Mouse (Mus musculus): ENCODE results near the gene Mrpl37. TPM values are rescaled to one million over a fixed set of nuclear protein-coding genes. Genes with fewer than 3 reads are reported as not detected.

Gene Mrpl37
- polyA plus RNA-seq, 1 experiment = 41.4 TPM

DNA sequence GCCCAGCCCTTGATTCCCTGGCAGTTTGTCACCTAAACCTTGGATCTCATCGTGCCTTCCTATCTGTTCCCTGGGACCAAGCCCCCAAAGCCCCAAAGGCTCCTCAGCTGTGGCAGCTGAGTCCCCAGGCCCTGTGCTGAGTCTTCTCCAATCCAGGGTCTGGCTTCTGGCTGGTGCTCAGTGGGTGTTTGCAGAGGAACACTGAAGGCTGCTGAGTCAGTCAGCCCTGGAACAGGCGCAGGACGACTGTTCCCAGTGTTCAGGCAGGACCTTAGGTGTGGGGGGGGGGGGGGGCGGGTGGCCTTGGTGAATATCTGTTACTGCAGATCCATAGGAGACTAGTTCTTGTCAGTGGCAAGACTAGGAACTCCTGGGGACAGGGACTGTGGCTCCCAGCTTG, 14.8 kb downstream of the Mrpl37 start:
- Histone ChIP-seq H3K4me1 (ENCODE audit: control insufficient read depth, insufficient read depth, low read length) (peaks cover 8% of the 10 kb centered on the region), H3K27ac (ENCODE audit: insufficient read depth, low read depth, low read length) (no peak overlapping the region)
- no peak for TF ChIP-seq POLR2A (IDR thresholded peaks at IDR 0.05; ENCODE audit: borderline replicate concordance, low read depth, low read length)
- TF ChIP-seq CTCF (IDR thresholded peaks at IDR 0.05; ENCODE audit: low read depth, low read length) = no peak

DNA sequence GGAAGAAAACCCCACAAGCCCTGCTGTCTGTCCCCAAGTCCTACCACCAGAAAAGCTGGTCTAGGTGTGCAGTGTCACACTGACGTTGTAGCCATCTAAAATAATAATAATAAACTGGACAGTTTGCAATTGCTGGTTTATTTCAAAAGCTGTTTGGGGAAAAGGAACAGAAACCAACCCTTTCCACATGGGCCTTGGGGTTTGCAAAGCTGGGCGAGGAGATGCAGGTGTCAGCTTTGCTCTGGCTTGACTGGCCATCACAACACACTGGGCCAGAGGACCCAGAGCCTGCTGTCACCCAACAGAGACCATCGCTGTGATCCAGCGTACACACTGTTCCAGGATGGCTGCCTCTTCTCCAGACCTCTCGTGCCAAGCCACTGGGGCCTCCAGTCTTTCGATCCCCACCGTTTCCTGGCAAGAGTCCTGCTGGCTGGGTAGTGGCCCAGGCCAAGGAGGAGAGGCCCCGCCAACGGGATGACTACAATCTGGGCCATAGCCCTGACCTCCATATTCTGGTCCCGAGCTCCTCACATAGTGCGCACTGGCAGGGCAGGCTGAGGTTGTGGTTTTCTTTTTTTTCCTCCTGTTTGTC, 18.0 kb downstream of the Mrpl37 start:
- H3K27ac ChIP-seq (ENCODE audit: insufficient read depth, low read depth, low read length) = no peak overlapping the region
- H3K4me1 ChIP-seq (ENCODE audit: control insufficient read depth, insufficient read depth, low read length) = no peaks in the 10 kb centered on the region
- no peak overlapping the region for H3K4me3 ChIP-seq (ENCODE audit: insufficient read depth, low read length)
- TF ChIP-seq CTCF (IDR thresholded peaks at IDR 0.05; ENCODE audit: low read depth, low read length) = no peak
- TF ChIP-seq POLR2A (IDR thresholded peaks at IDR 0.05; ENCODE audit: borderline replicate concordance, low read depth, low read length) = no peak

More for the DNA sequence above, 14.8 kb downstream of the Mrpl37 start:
- H3K4me3 ChIP-seq (ENCODE audit: insufficient read depth, low read length) = no peak overlapping the region

DNA sequence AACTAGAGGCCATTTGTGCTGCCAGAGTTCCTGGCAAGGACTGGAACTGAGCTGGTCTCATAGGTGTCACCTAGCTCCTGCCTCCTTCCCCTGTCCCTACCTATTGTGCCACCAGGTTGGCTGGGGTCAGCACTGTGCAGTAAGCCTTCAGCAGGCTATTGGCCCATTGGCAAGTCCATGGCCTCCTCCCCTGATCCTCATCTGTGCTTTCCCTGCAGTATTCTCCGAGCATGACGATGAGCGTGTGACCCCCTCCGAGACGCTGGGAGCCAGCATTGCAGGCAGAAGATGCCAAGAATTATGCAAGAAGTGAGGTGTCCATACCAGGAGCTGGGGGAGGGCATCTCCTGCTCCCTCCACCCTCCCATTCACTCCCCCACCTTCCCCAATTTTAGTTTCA, 18.9 kb downstream of the Mrpl37 start:
- Histone ChIP-seq H3K27ac (ENCODE audit: insufficient read depth, low read depth, low read length) (no peak overlapping the region), H3K4me3 (ENCODE audit: insufficient read depth, low read length) (no peak overlapping the region), H3K4me1 (ENCODE audit: control insufficient read depth, insufficient read depth, low read length) (no peaks in the 10 kb centered on the region)
- no peak for TF ChIP-seq POLR2A (IDR thresholded peaks at IDR 0.05; ENCODE audit: borderline replicate concordance, low read depth, low read length)
- no peak for TF ChIP-seq CTCF (IDR thresholded peaks at IDR 0.05; ENCODE audit: low read depth, low read length)

DNA sequence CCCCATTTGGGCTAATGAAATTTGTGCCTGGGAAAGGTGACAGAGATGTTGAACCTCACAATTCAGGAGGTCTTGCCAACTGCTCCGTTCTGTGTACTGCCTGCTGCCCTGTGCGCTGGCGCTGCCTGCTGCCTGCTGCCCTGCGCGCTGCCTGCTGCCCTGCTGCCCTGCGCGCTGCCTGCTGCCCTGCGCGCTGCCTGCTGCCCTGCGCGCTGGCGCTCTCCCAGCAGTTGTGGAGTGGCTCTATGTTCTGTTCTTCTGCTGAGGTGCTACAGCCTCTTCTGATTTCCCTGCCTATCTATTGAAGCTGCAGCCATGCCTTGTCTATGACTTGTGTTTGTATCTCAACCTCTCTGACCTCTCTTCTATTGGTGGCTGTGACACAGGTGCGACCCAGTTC, 21.5 kb downstream of the Mrpl37 start:
- no peak for TF ChIP-seq POLR2A (IDR thresholded peaks at IDR 0.05; ENCODE audit: borderline replicate concordance, low read depth, low read length)
- no peak for TF ChIP-seq CTCF (IDR thresholded peaks at IDR 0.05; ENCODE audit: low read depth, low read length)
- Histone ChIP-seq H3K4me1 (ENCODE audit: control insufficient read depth, insufficient read depth, low read length) (no peaks in the 10 kb centered on the region), H3K27ac (ENCODE audit: insufficient read depth, low read depth, low read length) (no peak overlapping the region), H3K4me3 (ENCODE audit: insufficient read depth, low read length) (no peak overlapping the region)

DNA sequence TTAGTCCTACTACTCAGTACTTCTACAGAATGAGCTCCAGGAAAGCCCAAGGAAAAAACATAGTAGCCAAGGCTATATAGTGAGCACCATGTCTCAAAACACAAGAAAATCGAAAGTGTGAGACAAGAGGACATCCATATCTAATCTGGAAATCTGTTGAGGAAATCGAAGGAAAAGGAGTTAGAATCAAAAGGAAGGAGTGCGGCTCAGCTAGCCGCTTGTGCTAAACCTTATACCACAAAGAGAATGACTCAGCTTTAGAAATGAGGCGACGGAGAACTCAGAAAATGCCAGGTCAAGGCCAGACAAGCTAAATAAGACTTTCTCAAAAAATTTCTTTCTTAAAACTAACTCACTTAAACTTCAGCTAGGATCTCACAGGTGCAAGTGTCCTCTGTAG, 24.4 kb downstream of the Mrpl37 start:
- Histone ChIP-seq H3K4me3 (ENCODE audit: insufficient read depth, low read length) (no peak overlapping the region), H3K4me1 (ENCODE audit: control insufficient read depth, insufficient read depth, low read length) (no peaks in the 10 kb centered on the region), H3K27ac (ENCODE audit: insufficient read depth, low read depth, low read length) (no peak overlapping the region)
- TF ChIP-seq POLR2A (IDR thresholded peaks at IDR 0.05; ENCODE audit: borderline replicate concordance, low read depth, low read length) (no peak), CTCF (IDR thresholded peaks at IDR 0.05; ENCODE audit: low read depth, low read length) (no peak)

DNA sequence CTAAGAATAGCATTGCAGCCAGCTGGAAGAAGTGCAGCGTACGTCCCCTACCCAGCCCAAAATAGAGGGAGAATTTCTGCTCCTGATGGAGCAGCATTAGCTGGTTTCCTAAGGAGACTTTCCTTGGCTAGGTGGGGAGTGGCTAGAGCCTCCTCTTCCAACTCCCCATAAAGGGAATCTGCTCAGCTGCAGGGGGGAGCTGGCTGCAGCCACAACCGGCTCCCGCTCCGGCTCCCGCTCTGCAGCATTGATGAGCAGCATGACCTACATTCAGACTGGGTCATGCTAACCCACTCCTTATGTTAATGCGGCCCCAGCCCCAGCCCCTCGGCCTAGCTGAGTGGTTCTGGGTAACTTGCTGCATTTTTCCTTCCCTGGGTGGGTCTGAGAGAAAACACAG, 27.4 kb downstream of the Mrpl37 start:
- TF ChIP-seq POLR2A (IDR thresholded peaks at IDR 0.05; ENCODE audit: borderline replicate concordance, low read depth, low read length) (no peak), CTCF (IDR thresholded peaks at IDR 0.05; ENCODE audit: low read depth, low read length) (no peak)
- Histone ChIP-seq H3K4me3 (ENCODE audit: insufficient read depth, low read length) (no peak overlapping the region), H3K27ac (ENCODE audit: insufficient read depth, low read depth, low read length) (no peak overlapping the region), H3K4me1 (ENCODE audit: control insufficient read depth, insufficient read depth, low read length) (no peaks in the 10 kb centered on the region)

DNA sequence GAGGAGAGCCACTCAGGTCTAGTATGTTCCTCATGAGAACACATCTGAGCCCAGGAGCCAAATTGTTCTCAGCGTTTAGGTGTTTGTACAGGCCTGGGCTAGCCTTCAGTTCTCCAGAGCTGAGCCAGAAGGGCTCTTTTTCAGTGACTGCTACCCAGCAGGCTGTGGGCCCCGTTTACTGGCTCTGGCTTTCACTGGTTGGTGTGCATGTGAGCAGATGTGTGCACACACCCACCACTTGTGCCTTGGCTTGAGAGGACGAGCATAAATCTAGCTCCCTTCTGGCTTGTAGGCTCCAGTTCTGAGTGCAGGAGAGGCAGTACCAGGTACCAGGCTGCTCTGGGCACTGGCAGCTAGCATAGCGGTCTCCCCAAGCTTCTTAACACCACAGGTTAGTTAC, 28.4 kb downstream of the Mrpl37 start:
- no peak for TF ChIP-seq POLR2A (IDR thresholded peaks at IDR 0.05; ENCODE audit: borderline replicate concordance, low read depth, low read length)
- TF ChIP-seq CTCF (IDR thresholded peaks at IDR 0.05; ENCODE audit: low read depth, low read length) = no peak
- no peaks in the 10 kb centered on the region for H3K4me1 ChIP-seq (ENCODE audit: control insufficient read depth, insufficient read depth, low read length)
- H3K27ac ChIP-seq (ENCODE audit: insufficient read depth, low read depth, low read length) = no peak overlapping the region
- no peak overlapping the region for H3K4me3 ChIP-seq (ENCODE audit: insufficient read depth, low read length)

DNA sequence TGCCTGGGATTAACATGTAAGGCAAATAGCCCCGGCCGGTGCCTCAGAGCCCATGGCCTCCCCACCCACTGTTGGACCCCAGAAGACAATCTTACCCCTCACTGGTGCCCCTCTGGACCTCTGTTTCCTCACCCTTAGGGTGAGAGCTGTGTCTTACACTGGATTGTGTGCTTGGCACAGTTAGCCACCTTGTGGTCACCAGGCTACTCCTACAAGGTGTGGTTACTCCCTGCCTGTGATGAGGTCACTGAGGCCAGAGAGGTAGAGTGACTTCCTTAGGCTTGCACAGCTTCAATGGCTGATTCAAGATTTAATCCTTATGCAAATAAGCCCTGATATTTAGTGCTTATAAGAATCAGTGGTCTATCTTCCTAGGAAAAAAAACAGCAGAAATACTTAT, 29.7 kb downstream of the Mrpl37 start:
- Histone ChIP-seq H3K4me3 (ENCODE audit: insufficient read depth, low read length) (no peak overlapping the region), H3K4me1 (ENCODE audit: control insufficient read depth, insufficient read depth, low read length) (no peaks in the 10 kb centered on the region), H3K27ac (ENCODE audit: insufficient read depth, low read depth, low read length) (no peak overlapping the region)
- TF ChIP-seq POLR2A (IDR thresholded peaks at IDR 0.05; ENCODE audit: borderline replicate concordance, low read depth, low read length) = no peak
- TF ChIP-seq CTCF (IDR thresholded peaks at IDR 0.05; ENCODE audit: low read depth, low read length) = no peak

DNA sequence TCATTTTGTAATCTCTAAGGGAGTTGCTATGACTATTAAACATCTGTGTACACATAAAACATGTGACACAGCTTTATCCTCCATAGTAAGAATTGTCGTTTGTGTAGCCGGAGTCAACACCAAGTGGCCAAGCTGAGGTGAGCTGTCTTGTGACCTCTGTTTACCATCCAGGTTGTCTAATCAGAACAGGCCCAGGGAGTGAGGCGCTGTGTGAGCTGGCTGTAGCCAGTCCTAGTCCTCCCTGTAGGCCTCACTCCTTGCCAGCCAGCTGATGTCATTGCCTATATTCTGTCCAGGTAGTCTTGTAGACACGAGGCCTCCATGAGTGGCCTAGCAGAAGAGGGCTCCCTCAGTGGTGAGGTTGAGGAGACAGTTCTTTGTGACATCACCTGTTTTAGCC, 31.0 kb downstream of the Mrpl37 start:
- no peak overlapping the region for H3K27ac ChIP-seq (ENCODE audit: insufficient read depth, low read depth, low read length)
- H3K4me3 ChIP-seq (ENCODE audit: insufficient read depth, low read length) = no peak overlapping the region
- H3K4me1 ChIP-seq (ENCODE audit: control insufficient read depth, insufficient read depth, low read length) = no peaks in the 10 kb centered on the region
- no peak for TF ChIP-seq CTCF (IDR thresholded peaks at IDR 0.05; ENCODE audit: low read depth, low read length)
- no peak for TF ChIP-seq POLR2A (IDR thresholded peaks at IDR 0.05; ENCODE audit: borderline replicate concordance, low read depth, low read length)

DNA sequence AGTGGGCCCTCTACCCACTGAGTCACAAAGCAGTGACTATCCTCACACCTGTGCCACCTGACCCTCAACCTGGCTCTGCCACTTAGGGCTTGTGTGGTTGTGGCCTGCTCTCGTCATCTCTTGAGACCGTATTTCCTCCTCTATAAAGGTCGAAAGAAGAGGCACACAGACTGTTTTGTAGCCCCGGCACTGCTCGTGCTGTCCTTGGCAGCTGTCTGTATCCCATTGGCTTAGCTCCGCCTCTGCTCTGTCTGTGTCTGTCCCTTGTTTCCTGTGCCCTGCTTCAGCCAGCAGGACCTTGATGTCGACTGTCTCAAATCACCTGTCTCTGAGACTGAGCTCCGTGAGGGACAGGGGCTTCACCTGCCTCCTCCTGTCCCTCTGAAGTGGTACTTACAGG, 40.2 kb downstream of the Mrpl37 start:
- Histone ChIP-seq H3K4me3 (ENCODE audit: insufficient read depth, low read length) (no peak overlapping the region), H3K27ac (ENCODE audit: insufficient read depth, low read depth, low read length) (no peak overlapping the region), H3K4me1 (ENCODE audit: control insufficient read depth, insufficient read depth, low read length) (no peaks in the 10 kb centered on the region)
- no peak for TF ChIP-seq CTCF (IDR thresholded peaks at IDR 0.05; ENCODE audit: low read depth, low read length)
- TF ChIP-seq POLR2A (IDR thresholded peaks at IDR 0.05; ENCODE audit: borderline replicate concordance, low read depth, low read length) = no peak

DNA sequence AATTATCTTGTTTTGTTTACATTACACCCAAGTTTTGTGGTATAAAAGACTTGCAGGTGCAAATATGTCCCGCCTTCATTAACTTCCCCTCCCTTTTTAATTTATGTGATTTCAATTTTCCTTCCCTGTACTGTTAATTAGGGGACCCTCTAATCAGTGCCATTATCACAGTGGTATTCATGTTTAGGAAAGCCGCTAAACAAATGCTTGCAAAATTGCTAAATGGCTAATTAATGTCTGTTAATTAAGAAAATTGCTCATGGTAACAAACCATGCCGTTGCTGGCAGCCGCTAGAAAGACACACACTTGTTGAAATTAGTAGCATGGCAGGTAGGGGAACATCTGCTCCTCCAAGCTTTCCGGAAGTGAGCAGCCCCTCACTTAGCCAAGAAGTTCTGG, 41.3 kb downstream of the Mrpl37 start:
- H3K27ac ChIP-seq (ENCODE audit: insufficient read depth, low read depth, low read length) = no peak overlapping the region
- H3K4me1 ChIP-seq (ENCODE audit: control insufficient read depth, insufficient read depth, low read length) = no peaks in the 10 kb centered on the region
- no peak overlapping the region for H3K4me3 ChIP-seq (ENCODE audit: insufficient read depth, low read length)
- TF ChIP-seq POLR2A (IDR thresholded peaks at IDR 0.05; ENCODE audit: borderline replicate concordance, low read depth, low read length) = no peak
- no peak for TF ChIP-seq CTCF (IDR thresholded peaks at IDR 0.05; ENCODE audit: low read depth, low read length)
